ENCODE assay signal across 13 mouse cellular contexts in genomic region chr16:34984203-34985030, GRCm38 (mm10). TPM values are rescaled to one million over a fixed set of nuclear protein-coding genes. Genes with fewer than 3 reads are reported as not detected.
DNase-seq lines count a peak whose midpoint lies in the region; ATAC-seq and TF ChIP-seq lines count a peak whose summit lies in the region.
"Had no signal": no experiment of that assay in that cellular context is flagged by ENCODE, and none has a peak within 500 bp of the region (broad histone marks: within the 10 kb centered on the region; RNA-seq: fewer than 3 reads in every experiment).

No protein-coding gene starts in this region.

- H3K36me3 ChIP-seq in heart, embryonic 14.5 days (ENCODE audit: control insufficient read depth, insufficient read depth, low read length) = no peaks in the 10 kb centered on the region
- H3K36me3 ChIP-seq in lung, postnatal 0 days (ENCODE audit: insufficient read depth, low read length) = peaks cover 25% of the 10 kb centered on the region; the same call in 1 of the 2 replicates
- H3K36me3 ChIP-seq in intestine, embryonic 14.5 days (ENCODE audit: control insufficient read depth, insufficient read depth, low read length) = peaks cover 34% of the 10 kb centered on the region
- H3K36me3 ChIP-seq in midbrain, postnatal 0 days (ENCODE audit: insufficient read depth, low read length) = no peaks in the 10 kb centered on the region
- H3K36me3 ChIP-seq: midbrain, embryonic 13.5 days; neural tube, embryonic 13.5 days had no signal

- peak overlapping the region; percentile 46 for H3K4me2 ChIP-seq in heart, embryonic 14.5 days (ENCODE audit: low read length)
- no peak overlapping the region for H3K4me2 ChIP-seq in lung, postnatal 0 days (replicated peaks; ENCODE audit: low read depth, low read length)
- no peak overlapping the region for H3K4me2 ChIP-seq in intestine, embryonic 14.5 days (ENCODE audit: low read length)
- H3K4me2 ChIP-seq in midbrain, postnatal 0 days (ENCODE audit: low read depth, low read length, poor library complexity, severe bottlenecking) = no peak overlapping the region
- H3K4me2 ChIP-seq: midbrain, embryonic 13.5 days; neural tube, embryonic 13.5 days had no signal

- H3K9ac ChIP-seq in heart, embryonic 14.5 days (ENCODE audit: low read length) = no peak overlapping the region
- H3K9ac ChIP-seq in lung, postnatal 0 days (replicated peaks; ENCODE audit: low read depth) = no peak overlapping the region
- H3K9ac ChIP-seq in intestine, embryonic 14.5 days (ENCODE audit: low read length) = no peak overlapping the region
- H3K9ac ChIP-seq in midbrain, postnatal 0 days (replicated peaks; ENCODE audit: low read length, poor library complexity, severe bottlenecking) = no peak overlapping the region
- H3K9ac ChIP-seq: midbrain, embryonic 13.5 days; neural tube, embryonic 13.5 days had no signal

- no peaks in the 10 kb centered on the region for H3K27me3 ChIP-seq in heart, embryonic 14.5 days (ENCODE audit: control insufficient read depth, insufficient read depth, low read length)
- no peaks in the 10 kb centered on the region for H3K27me3 ChIP-seq in lung, postnatal 0 days (replicated peaks; ENCODE audit: insufficient read depth, low read length)
- no peaks in the 10 kb centered on the region for H3K27me3 ChIP-seq in intestine, embryonic 14.5 days (replicated peaks; ENCODE audit: control insufficient read depth, insufficient read depth, low read length)
- H3K27me3 ChIP-seq in midbrain, postnatal 0 days (ENCODE audit: insufficient read depth, low read length) = no peaks in the 10 kb centered on the region
- H3K27me3 ChIP-seq: midbrain, embryonic 13.5 days; neural tube, embryonic 13.5 days had no signal

- H3K4me3 ChIP-seq in heart, embryonic 14.5 days (ENCODE audit: control insufficient read depth in 1 of 2, insufficient read depth in 1 of 2, low read depth in 1 of 2, low read length in 2 of 2) = no peak overlapping the region
- H3K4me3 ChIP-seq in lung, postnatal 0 days (ENCODE audit: low read depth, low read length) = no peak overlapping the region
- no peak overlapping the region for H3K4me3 ChIP-seq in intestine, embryonic 14.5 days (ENCODE audit: low read depth, low read length)
- no peak overlapping the region for H3K4me3 ChIP-seq in midbrain, postnatal 0 days (ENCODE audit: low read depth, low read length)
- H3K4me3 ChIP-seq: midbrain, embryonic 13.5 days; neural tube, embryonic 13.5 days had no signal

- H3K4me1 ChIP-seq in heart, embryonic 14.5 days (ENCODE audit: control insufficient read depth in 2 of 2, insufficient read depth in 2 of 2, low read length in 2 of 2) = peaks cover 23 to 35% of the 10 kb centered on the region in 2 experiments
- no peaks in the 10 kb centered on the region for H3K4me1 ChIP-seq in lung, postnatal 0 days (ENCODE audit: insufficient read depth, low read depth, low read length)
- H3K4me1 ChIP-seq in intestine, embryonic 14.5 days (replicated peaks; ENCODE audit: control insufficient read depth, insufficient read depth, low read length) = peaks cover 11% of the 10 kb centered on the region
- H3K4me1 ChIP-seq in midbrain, postnatal 0 days (ENCODE audit: insufficient read depth, low read length) = no peaks in the 10 kb centered on the region; the same call in 1 of the 2 replicates
- H3K4me1 ChIP-seq: neural tube, embryonic 13.5 days had no signal

- no peak for TF ChIP-seq CTCF in lung, postnatal 0 days (IDR thresholded peaks at IDR 0.05)
- no peak for TF ChIP-seq CTCF in midbrain, postnatal 0 days (IDR thresholded peaks at IDR 0.05)

- H3K9me3 ChIP-seq in heart, embryonic 14.5 days (ENCODE audit: control insufficient read depth, low read length) = no peaks in the 10 kb centered on the region
- H3K9me3 ChIP-seq in lung, postnatal 0 days (ENCODE audit: low read length) = no peaks in the 10 kb centered on the region
- H3K9me3 ChIP-seq in intestine, embryonic 14.5 days (ENCODE audit: control insufficient read depth, low read length) = no peaks in the 10 kb centered on the region
- no peaks in the 10 kb centered on the region for H3K9me3 ChIP-seq in midbrain, postnatal 0 days (ENCODE audit: low read length)
- H3K9me3 ChIP-seq: midbrain, embryonic 13.5 days; neural tube, embryonic 13.5 days had no signal

- WGBS in heart, embryonic 14.5 days = 31% methylated on average over 11 of the region's 11 CpGs
- WGBS in lung, postnatal 0 days = 41% methylated on average over 11 of the region's 11 CpGs
- WGBS in intestine, embryonic 14.5 days = 34% methylated on average over 11 of the region's 11 CpGs
- 56% methylated on average over 11 of the region's 11 CpGs for WGBS in midbrain, postnatal 0 days

- intact Hi-C loops in heart, postnatal 36 days (cut with DNase I) = no loop called here

- TF ChIP-seq EP300 in lung, postnatal 0 days (IDR thresholded peaks at IDR 0.05) = no peak

- ATAC-seq in heart, embryonic 14.5 days (ENCODE audit: insufficient number of reproducible peaks, insufficient read depth, low FRiP score, low read depth) = no peak
- peak; percentile 42 for ATAC-seq in lung, postnatal 0 days
- ATAC-seq in intestine, embryonic 14.5 days (replicated peaks; ENCODE audit: low FRiP score, low TSS enrichment, low read depth) = 0 out of 2 replicates have a peak, but pooled peaks have one; percentile 21
- no peak for ATAC-seq in midbrain, postnatal 0 days (ENCODE audit: low FRiP score)
- ATAC-seq: hindbrain, embryonic 16.5 days; midbrain, embryonic 13.5 days had no signal

- H3K27ac ChIP-seq in heart, embryonic 14.5 days (replicated peaks in 1 of 2; ENCODE audit: control insufficient read depth in 1 of 2, insufficient read depth in 1 of 2, low read depth in 2 of 2, low read length in 2 of 2) = peak overlapping the region; percentile 35 to 53; a peak in 3 of 4 replicates
- no peak overlapping the region for H3K27ac ChIP-seq in lung, postnatal 0 days (ENCODE audit: low read length)
- peak overlapping the region; percentile 23 for H3K27ac ChIP-seq in intestine, embryonic 14.5 days (ENCODE audit: low read depth)
- H3K27ac ChIP-seq in midbrain, postnatal 0 days (ENCODE audit: low read depth, low read length) = no peak overlapping the region
- H3K27ac ChIP-seq: midbrain, embryonic 13.5 days; neural tube, embryonic 13.5 days had no signal

- no peak for DNase-seq in heart, postnatal 36 days
- peak; percentile 7 for DNase-seq in lung, postnatal 0 days (ENCODE audit: low spot score)
- no peak for DNase-seq in lung, postnatal 4 days
- no peak for DNase-seq in intestine, embryonic 14.5 days (ENCODE audit: low spot score)
- DNase-seq in testis, postnatal 10 days (ENCODE audit: low spot score) = peak; percentile 52
- no peak for DNase-seq in midbrain, postnatal 0 days (ENCODE audit: low spot score)
- DNase-seq: cerebellum, adult 8-10 months; kidney, postnatal 4 days; thymus, postnatal 14 days had no signal

RNA-seq across cellular contexts. Expression of gene Hacd2, which starts 37.8 kb away (rescaled TPM):
- 32.9 and 36.0 TPM in 2 replicates for polyA plus RNA-seq in heart, embryonic 14.5 days (2014; fragmentation: Nextera tagmentation; extraction: Ambion mirVana)
- 10 to 100 TPM in 1 of 2 experiments, 1 to 10 TPM in 1; 5.6 to 11.0 TPM for total RNA-seq in heart, postnatal 36 days (2021)
- polyA plus RNA-seq in lung, postnatal 0 days (2015; fragmentation: Nextera tagmentation; extraction: Ambion mirVana) = 60.8 and 67.1 TPM in 2 replicates
- polyA plus RNA-seq in intestine, embryonic 14.5 days (2014; fragmentation: Nextera tagmentation; extraction: Ambion mirVana) = 45.4 and 53.7 TPM in 2 replicates
- 14.6 and 28.4 TPM in 2 replicates for total RNA-seq in midbrain, postnatal 0 days (2014; rRNA removed)
- polyA plus RNA-seq in midbrain, postnatal 0 days (2015; fragmentation: Nextera tagmentation; extraction: Ambion mirVana) = 48.4 and 49.4 TPM in 2 replicates

Comparison
In these comparisons a context has a peak if more than half of its experiments do, and no peak if none do; other contexts are left out.
1. DNase-seq: peak in lung, postnatal 0 days (single experiment) and testis, postnatal 10 days (single experiment); none in heart, postnatal 36 days (0 of 2), lung, postnatal 4 days (0 of 2), intestine, embryonic 14.5 days (single experiment) and midbrain, postnatal 0 days (single experiment).
2. ATAC-seq: peak in lung, postnatal 0 days (single experiment) and intestine, embryonic 14.5 days (single experiment); none in heart, embryonic 14.5 days (single experiment) and midbrain, postnatal 0 days (single experiment).
3. H3K27ac ChIP-seq: peak in heart, embryonic 14.5 days (2 of 2) and intestine, embryonic 14.5 days (single experiment); none in lung, postnatal 0 days (single experiment) and midbrain, postnatal 0 days (single experiment).